Mouse (Mus musculus): ENCODE measurements around the gene Parn. TPM values are rescaled to one million over a fixed set of nuclear protein-coding genes. Genes with fewer than 3 reads are reported as not detected.
A peak's percentile ranks its signal among the peaks of the same experiment; 100 is the strongest.

The Parn gene
- total RNA-seq, 2 experiments from 2014 or later: 27.9 to 28.3 TPM

- no peak for DNase-seq (ENCODE audit: low spot score in 2 of 2)
- intact Hi-C loops (cut with DNase I): no loop called here
Observed at GRCm38 (mm10) chr16:13568280-13568679, 99.7 kb downstream of the Parn start.

- intact Hi-C loops (cut with DNase I): no loop called here
- DNase-seq (ENCODE audit: low spot score in 2 of 2): no peak
Observed at GRCm38 (mm10) chr16:13567614-13568013, 100.4 kb downstream of the Parn start.

GRCm38 (mm10) chr16:13566351-13566750, 101.6 kb downstream of the Parn start:
- intact Hi-C loops (cut with DNase I): no loop called here
- DNase-seq (ENCODE audit: low spot score in 2 of 2): no peak

- peak; percentile 29 to 61 for DNase-seq (ENCODE audit: low spot score in 2 of 2)
- intact Hi-C loops (cut with DNase I): no loop called here
Observed at GRCm38 (mm10) chr16:13565291-13565690, 102.7 kb downstream of the Parn start.

GRCm38 (mm10) chr16:13557784-13558183, 110.2 kb downstream of the Parn start:
- no peak for DNase-seq (ENCODE audit: low spot score in 2 of 2)
- intact Hi-C loops (cut with DNase I): no loop called here

GRCm38 (mm10) chr16:13556954-13557470, 111.0 kb downstream of the Parn start:
- no peak for DNase-seq (ENCODE audit: low spot score in 2 of 2)
- intact Hi-C loops (cut with DNase I): no loop called here

- no peak for DNase-seq (ENCODE audit: low spot score in 2 of 2)
- intact Hi-C loops (cut with DNase I): no loop called here
Observed at GRCm38 (mm10) chr16:13556446-13556845, 111.5 kb downstream of the Parn start.

- no peak for DNase-seq (ENCODE audit: low spot score in 2 of 2)
- intact Hi-C loops (cut with DNase I): no loop called here
Observed at GRCm38 (mm10) chr16:13550667-13551066, 117.3 kb downstream of the Parn start.

- intact Hi-C loops (cut with DNase I): no loop called here
- DNase-seq (ENCODE audit: low spot score in 2 of 2): no peak
Observed at GRCm38 (mm10) chr16:13549976-13550375, 118.0 kb downstream of the Parn start.

GRCm38 (mm10) chr16:13541816-13542215, 126.2 kb downstream of the Parn start:
- intact Hi-C loops (cut with DNase I): no loop called here
- no peak for DNase-seq (ENCODE audit: low spot score in 2 of 2)

- DNase-seq (ENCODE audit: low spot score in 2 of 2): no peak
- intact Hi-C loops (cut with DNase I): no loop called here
Observed at GRCm38 (mm10) chr16:13541121-13541747, 126.7 kb downstream of the Parn start.

- intact Hi-C loops (cut with DNase I): loop anchor here (10.0 kb wide), 2 partner anchors 86 to 196 kb away; partner anchors contain the start of gene Pla2g10
- no peak for DNase-seq (ENCODE audit: low spot score in 2 of 2)
Observed at GRCm38 (mm10) chr16:13538933-13539648, 128.9 kb downstream of the Parn start.

- peak; percentile 30 to 45 for DNase-seq (ENCODE audit: low spot score in 2 of 2)
- intact Hi-C loops (cut with DNase I): loop anchor here (10.0 kb wide), 2 partner anchors 86 to 196 kb away; partner anchors contain the start of gene Pla2g10
Observed at GRCm38 (mm10) chr16:13538213-13538932, 129.6 kb downstream of the Parn start.

- DNase-seq (ENCODE audit: low spot score in 2 of 2): no peak
- intact Hi-C loops (cut with DNase I): loop anchor here (10.0 kb wide), 2 partner anchors 88 to 198 kb away; partner anchors contain the start of gene Pla2g10
Observed at GRCm38 (mm10) chr16:13536404-13536803, 131.6 kb downstream of the Parn start.

GRCm38 (mm10) chr16:13535856-13536255, 132.1 kb downstream of the Parn start:
- intact Hi-C loops (cut with DNase I): loop anchor here (10.0 kb wide), 2 partner anchors 89 to 199 kb away; partner anchors contain the start of gene Pla2g10
- DNase-seq (ENCODE audit: low spot score in 2 of 2): no peak

GRCm38 (mm10) chr16:13532840-13533239, 135.1 kb downstream of the Parn start:
- intact Hi-C loops (cut with DNase I): loop anchor here (10.0 kb wide), 2 partner anchors 92 to 202 kb away; partner anchors contain the start of gene Pla2g10
- DNase-seq (ENCODE audit: low spot score in 2 of 2): peak in 1 of 2 experiments; percentile 38

GRCm38 (mm10) chr16:13531279-13531678, 136.7 kb downstream of the Parn start:
- no peak for DNase-seq (ENCODE audit: low spot score in 2 of 2)
- intact Hi-C loops (cut with DNase I): loop anchor here (10.0 kb wide), 2 partner anchors 94 to 204 kb away; partner anchors contain the start of gene Pla2g10

GRCm38 (mm10) chr16:13521359-13521758, 146.6 kb downstream of the Parn start:
- DNase-seq (ENCODE audit: low spot score in 2 of 2): no peak
- intact Hi-C loops (cut with DNase I): loop anchor here (5.0 kb wide), 1 partner anchor 74 kb away; no protein-coding TSS in a partner anchor

GRCm38 (mm10) chr16:13520301-13520700, 147.7 kb downstream of the Parn start:
- DNase-seq (ENCODE audit: low spot score in 2 of 2): peak in 1 of 2 experiments; percentile 41
- intact Hi-C loops (cut with DNase I): loop anchor here (5.0 kb wide), 1 partner anchor 73 kb away; no protein-coding TSS in a partner anchor
